Comparison of ENCODE assay signal across 10 mouse cellular contexts in genomic region chrX:164398456-164398855, GRCm38 (mm10). TPM values are rescaled to one million over a fixed set of nuclear protein-coding genes. Genes with fewer than 3 reads are reported as not detected.
A peak's percentile ranks its signal among the peaks of the same experiment; 100 is the strongest.
DNase-seq lines count a peak whose midpoint lies in the region; ATAC-seq and TF ChIP-seq lines count a peak whose summit lies in the region.
"Had no signal": no experiment of that assay in that cellular context is flagged by ENCODE, and none has a peak within 500 bp of the region (broad histone marks: within the 10 kb centered on the region; RNA-seq: fewer than 3 reads in every experiment).

No protein-coding gene starts in this region.

- no peak overlapping the region for H3K4me3 ChIP-seq in heart, postnatal 0 days (ENCODE audit: low read depth, low read length)
- no peak overlapping the region for H3K4me3 ChIP-seq in heart, embryonic 10.5 days
- no peak overlapping the region for H3K4me3 ChIP-seq in neural tube, embryonic 12.5 days
- no peak overlapping the region for H3K4me3 ChIP-seq in forebrain, embryonic 16.5 days (replicated peaks; ENCODE audit: low read length)
- H3K4me3 ChIP-seq in stomach, postnatal 0 days (ENCODE audit: low read depth, low read length): no peak overlapping the region
- H3K4me3 ChIP-seq: liver, embryonic 15.5 days had no signal

- peak; percentile 48 for TF ChIP-seq CTCF in heart, postnatal 0 days (IDR thresholded peaks at IDR 0.05; ENCODE audit: low read depth)
- peak; percentile 78 for TF ChIP-seq CTCF in stomach, postnatal 0 days (IDR thresholded peaks at IDR 0.05; ENCODE audit: low read depth)

- DNase-seq in heart, postnatal 0 days (ENCODE audit: low spot score): peak; percentile 16
- DNase-seq in heart, embryonic 10.5 days (ENCODE audit: low spot score): no peak
- DNase-seq in neural tube, embryonic 10.5 days (ENCODE audit: extremely low spot score, low spot score): no peak
- DNase-seq in stomach, postnatal 0 days (ENCODE audit: low spot score): no peak
- no peak for DNase-seq in adrenal gland, postnatal 25 days
- no peak for DNase-seq in urinary bladder, postnatal 4 days (ENCODE audit: low spot score in 2 of 2)

- H3K4me1 ChIP-seq in heart, postnatal 0 days (ENCODE audit: control insufficient read depth, insufficient read depth): no peaks in the 10 kb centered on the region
- no peaks in the 10 kb centered on the region for H3K4me1 ChIP-seq in heart, embryonic 10.5 days
- H3K4me1 ChIP-seq in neural tube, embryonic 12.5 days: no peaks in the 10 kb centered on the region
- no peaks in the 10 kb centered on the region for H3K4me1 ChIP-seq in forebrain, embryonic 16.5 days (replicated peaks; ENCODE audit: control insufficient read depth, insufficient read depth, low read length)
- no peaks in the 10 kb centered on the region for H3K4me1 ChIP-seq in stomach, postnatal 0 days (replicated peaks; ENCODE audit: control insufficient read depth, insufficient read depth)
- H3K4me1 ChIP-seq: liver, embryonic 15.5 days had no signal

- H3K9me3 ChIP-seq in heart, postnatal 0 days (replicated peaks; ENCODE audit: control insufficient read depth, low read length): no peaks in the 10 kb centered on the region
- H3K9me3 ChIP-seq in heart, embryonic 10.5 days: no peaks in the 10 kb centered on the region
- H3K9me3 ChIP-seq in neural tube, embryonic 12.5 days: no peaks in the 10 kb centered on the region
- no peaks in the 10 kb centered on the region for H3K9me3 ChIP-seq in forebrain, embryonic 16.5 days (ENCODE audit: control insufficient read depth, low read length)
- no peaks in the 10 kb centered on the region for H3K9me3 ChIP-seq in stomach, postnatal 0 days (ENCODE audit: control insufficient read depth, low read length)
- H3K9me3 ChIP-seq: liver, embryonic 15.5 days had no signal

- H3K36me3 ChIP-seq in heart, postnatal 0 days (replicated peaks; ENCODE audit: control insufficient read depth, insufficient read depth, low read length): no peaks in the 10 kb centered on the region
- no peaks in the 10 kb centered on the region for H3K36me3 ChIP-seq in heart, embryonic 10.5 days
- H3K36me3 ChIP-seq in neural tube, embryonic 12.5 days: no peaks in the 10 kb centered on the region
- no peaks in the 10 kb centered on the region for H3K36me3 ChIP-seq in forebrain, embryonic 16.5 days (ENCODE audit: control insufficient read depth, insufficient read depth)
- no peaks in the 10 kb centered on the region for H3K36me3 ChIP-seq in stomach, postnatal 0 days (ENCODE audit: control insufficient read depth, insufficient read depth, low read length)
- H3K36me3 ChIP-seq: liver, embryonic 15.5 days had no signal

- ATAC-seq in heart, postnatal 0 days (ENCODE audit: insufficient read depth, low read depth): no peak
- ATAC-seq in neural tube, embryonic 12.5 days (ENCODE audit: low FRiP score, low read depth): 0 out of 2 replicates have a peak, but pooled peaks have one; percentile 37
- ATAC-seq in forebrain, embryonic 16.5 days: peak; percentile 72
- no peak for ATAC-seq in stomach, postnatal 0 days (ENCODE audit: low FRiP score, low TSS enrichment)

- 46% methylated on average over 3 of the region's 3 CpGs for WGBS in heart, postnatal 0 days
- 60% methylated on average over 3 of the region's 3 CpGs for WGBS in heart, embryonic 10.5 days
- WGBS in neural tube, embryonic 12.5 days: 61% methylated on average over 3 of the region's 3 CpGs
- WGBS in forebrain, embryonic 16.5 days: 64% methylated on average over 3 of the region's 3 CpGs
- 57% methylated on average over 3 of the region's 3 CpGs for WGBS in stomach, postnatal 0 days

- no peaks in the 10 kb centered on the region for H3K27me3 ChIP-seq in heart, postnatal 0 days (ENCODE audit: control insufficient read depth, insufficient read depth, low read length)
- H3K27me3 ChIP-seq in heart, embryonic 10.5 days (ENCODE audit: insufficient read depth, poor library complexity, severe bottlenecking): no peaks in the 10 kb centered on the region
- no peaks in the 10 kb centered on the region for H3K27me3 ChIP-seq in neural tube, embryonic 12.5 days (replicated peaks)
- no peaks in the 10 kb centered on the region for H3K27me3 ChIP-seq in forebrain, embryonic 16.5 days (replicated peaks; ENCODE audit: control insufficient read depth, insufficient read depth, low read length)
- no peaks in the 10 kb centered on the region for H3K27me3 ChIP-seq in stomach, postnatal 0 days (ENCODE audit: control insufficient read depth, insufficient read depth, low read length)
- H3K27me3 ChIP-seq: liver, embryonic 15.5 days had no signal

- no peak overlapping the region for H3K27ac ChIP-seq in heart, postnatal 0 days (ENCODE audit: low read depth)
- no peak overlapping the region for H3K27ac ChIP-seq in heart, embryonic 10.5 days
- H3K27ac ChIP-seq in neural tube, embryonic 12.5 days: no peak overlapping the region
- no peak overlapping the region for H3K27ac ChIP-seq in forebrain, embryonic 16.5 days (ENCODE audit: low read length)
- H3K27ac ChIP-seq in stomach, postnatal 0 days (replicated peaks): no peak overlapping the region
- H3K27ac ChIP-seq: liver, embryonic 15.5 days had no signal

- H3K4me2 ChIP-seq in heart, postnatal 0 days (ENCODE audit: low read depth, low read length): no peak overlapping the region
- H3K4me2 ChIP-seq in neural tube, embryonic 12.5 days (replicated peaks): no peak overlapping the region
- no peak overlapping the region for H3K4me2 ChIP-seq in forebrain, embryonic 16.5 days (ENCODE audit: low read length)
- no peak overlapping the region for H3K4me2 ChIP-seq in stomach, postnatal 0 days (replicated peaks; ENCODE audit: low read depth)
- H3K4me2 ChIP-seq: liver, embryonic 15.5 days had no signal

- no peak for TF ChIP-seq EP300 in heart, postnatal 0 days (IDR thresholded peaks at IDR 0.05; ENCODE audit: low read depth)
- no peak for TF ChIP-seq EP300 in stomach, postnatal 0 days (optimal IDR thresholded peaks at IDR 0.05)

- H3K9ac ChIP-seq in heart, postnatal 0 days (replicated peaks; ENCODE audit: low read depth, low read length): no peak overlapping the region
- H3K9ac ChIP-seq in neural tube, embryonic 12.5 days: no peak overlapping the region
- no peak overlapping the region for H3K9ac ChIP-seq in forebrain, embryonic 16.5 days (replicated peaks; ENCODE audit: low read depth, low read length)
- H3K9ac ChIP-seq in stomach, postnatal 0 days (ENCODE audit: low read length): no peak overlapping the region
- H3K9ac ChIP-seq: liver, embryonic 15.5 days had no signal

RNA-seq across cellular contexts. Expression of gene Piga, which starts 21.1 kb away (rescaled TPM):
- 2.2 and 6.4 TPM in 2 replicates for total RNA-seq in heart, postnatal 0 days (2014; rRNA removed; ENCODE audit: low replicate concordance)
- 2.7 TPM in 2 replicates for polyA plus RNA-seq in heart, postnatal 0 days (2015; fragmentation: Nextera tagmentation; extraction: Ambion mirVana)
- 12.4 and 13.2 TPM in 2 replicates for polyA plus RNA-seq in heart, embryonic 10.5 days (2016; fragmentation: Nextera tagmentation; extraction: Ambion mirVana)
- 9.9 and 11.2 TPM in 2 replicates for polyA plus RNA-seq in neural tube, embryonic 12.5 days (2016; fragmentation: Nextera tagmentation; extraction: Ambion mirVana)
- polyA plus RNA-seq in forebrain, embryonic 16.5 days (2015; fragmentation: Nextera tagmentation; extraction: Ambion mirVana): 7.6 and 8.0 TPM in 2 replicates
- 5.6 TPM in 2 replicates for polyA plus RNA-seq in stomach, postnatal 0 days (2015; fragmentation: Nextera tagmentation; extraction: Ambion mirVana)
- 8.2 and 9.0 TPM in 2 replicates for total RNA-seq in adrenal gland, postnatal 25 days (2021)

RNA-seq across cellular contexts. Expression of gene Vegfd, which starts 25.3 kb away (rescaled TPM):
- total RNA-seq in heart, postnatal 0 days (2014; rRNA removed; ENCODE audit: low replicate concordance): 0.08 and 2.0 TPM in 2 replicates
- 1.6 and 2.0 TPM in 2 replicates for polyA plus RNA-seq in heart, postnatal 0 days (2015; fragmentation: Nextera tagmentation; extraction: Ambion mirVana)
- polyA plus RNA-seq in heart, embryonic 10.5 days (2016; fragmentation: Nextera tagmentation; extraction: Ambion mirVana): 1.0 and 1.2 TPM in 2 replicates
- 0.72 and 0.81 TPM in 2 replicates for polyA plus RNA-seq in neural tube, embryonic 12.5 days (2016; fragmentation: Nextera tagmentation; extraction: Ambion mirVana)
- polyA plus RNA-seq in forebrain, embryonic 16.5 days (2015; fragmentation: Nextera tagmentation; extraction: Ambion mirVana): 0.60 and 1.2 TPM in 2 replicates
- polyA plus RNA-seq in stomach, postnatal 0 days (2015; fragmentation: Nextera tagmentation; extraction: Ambion mirVana): 3.4 and 4.1 TPM in 2 replicates
- 44.5 and 52.7 TPM in 2 replicates for total RNA-seq in adrenal gland, postnatal 25 days (2021)

RNA-seq across cellular contexts. Expression of gene Asb11, which starts 38.3 kb away (rescaled TPM):
- total RNA-seq in heart, postnatal 0 days (2014; rRNA removed; ENCODE audit: low replicate concordance): 137 and 155 TPM in 2 replicates
- polyA plus RNA-seq in heart, postnatal 0 days (2015; fragmentation: Nextera tagmentation; extraction: Ambion mirVana): 101 and 102 TPM in 2 replicates
- polyA plus RNA-seq in heart, embryonic 10.5 days (2016; fragmentation: Nextera tagmentation; extraction: Ambion mirVana): 0.13 and 0.62 TPM in 2 replicates
- polyA plus RNA-seq in neural tube, embryonic 12.5 days (2016; fragmentation: Nextera tagmentation; extraction: Ambion mirVana): not detected in 2 replicates
- polyA plus RNA-seq in forebrain, embryonic 16.5 days (2015; fragmentation: Nextera tagmentation; extraction: Ambion mirVana): not detected in 2 replicates
- 1.0 and 1.4 TPM in 2 replicates for polyA plus RNA-seq in stomach, postnatal 0 days (2015; fragmentation: Nextera tagmentation; extraction: Ambion mirVana)
- not detected in 2 replicates for total RNA-seq in adrenal gland, postnatal 25 days (2021)
- polyA plus RNA-seq: stomach, embryonic 14.5 days had no signal

Comparison
In these comparisons a context has a peak if more than half of its experiments do, and no peak if none do; other contexts are left out.
1. RNA of gene Asb11, which starts 38.3 kb away (polyA plus RNA-seq): 101 to 102 TPM in heart, postnatal 0 days; 1.0 to 1.4 TPM in stomach, postnatal 0 days, 0.13 to 0.62 TPM in heart, embryonic 10.5 days, not detected in neural tube, embryonic 12.5 days and not detected in forebrain, embryonic 16.5 days; every median in the first group is over 10 times any median in the second.
2. ATAC-seq: peak in neural tube, embryonic 12.5 days (single experiment) and forebrain, embryonic 16.5 days (single experiment); none in heart, postnatal 0 days (single experiment) and stomach, postnatal 0 days (single experiment).